Mouse (Mus musculus) left cerebral cortex, adult 2 months (tissue): ENCODE measurements around the gene Lmntd1. TPM values are rescaled to one million over a fixed set of nuclear protein-coding genes. Genes with fewer than 3 reads are reported as not detected.

ENCODE experiments used
- DNase-seq, 2 experiments: peaks; one replicate each; pipeline ENCODE4 v3.0.0; 2021 to 2022; ENCODE audit warnings: low spot score in 2 of 2, mixed read lengths in 1 of 2; ENCODE audit errors: extremely low spot score in 1 of 2
- H3K27ac ChIP-seq: fragments of 200-600 bp; 2 replicates; pipeline ENCODE4 v1.8.1; 2022
- H3K4me3 ChIP-seq: fragments of 200-600 bp; 2 replicates; pipeline ENCODE4 v1.8.1; 2022
- CTCF ChIP-seq: fragments of 200-600 bp; IDR thresholded peaks from 2 replicates; pipeline ENCODE4 v1.8.1; 2022; ENCODE audit warnings: antibody characterized with exemption, mild to moderate bottlenecking, moderate library complexity
- intact Hi-C: fragments of 180-260 bp; cut with DNase I; formaldehyde crosslinking; loops from one replicate; pipeline ENCODE4 v1.15.1; 2025
- total RNA-seq, 2 experiments: library from RNA; stranded (reverse); gene quantifications; 2 replicates each; pipeline ENCODE4 v1.2.3; 2021

Gene Lmntd1
- total RNA-seq, 2 experiments from 2014 or later: 1.8 to 2.0 TPM

GRCm38 (mm10) chr6:145379175-145379574, 234.9 kb downstream of the Lmntd1 start:
- no peak for TF ChIP-seq CTCF
- intact Hi-C loops: loop anchor here (10.0 kb wide), 1 partner anchor 1026 kb away; no protein-coding TSS in a partner anchor
- Histone ChIP-seq H3K27ac (no peak overlapping the region), H3K4me3 (no peak overlapping the region)
- no peak for DNase-seq

GRCm38 (mm10) chr6:145378689-145379088, 235.4 kb downstream of the Lmntd1 start:
- H3K27ac ChIP-seq: no peak overlapping the region
- no peak for TF ChIP-seq CTCF
- intact Hi-C loops: loop anchor here (10.0 kb wide), 1 partner anchor 1026 kb away; no protein-coding TSS in a partner anchor
- DNase-seq: no peak
- no peak overlapping the region for H3K4me3 ChIP-seq

DNA sequence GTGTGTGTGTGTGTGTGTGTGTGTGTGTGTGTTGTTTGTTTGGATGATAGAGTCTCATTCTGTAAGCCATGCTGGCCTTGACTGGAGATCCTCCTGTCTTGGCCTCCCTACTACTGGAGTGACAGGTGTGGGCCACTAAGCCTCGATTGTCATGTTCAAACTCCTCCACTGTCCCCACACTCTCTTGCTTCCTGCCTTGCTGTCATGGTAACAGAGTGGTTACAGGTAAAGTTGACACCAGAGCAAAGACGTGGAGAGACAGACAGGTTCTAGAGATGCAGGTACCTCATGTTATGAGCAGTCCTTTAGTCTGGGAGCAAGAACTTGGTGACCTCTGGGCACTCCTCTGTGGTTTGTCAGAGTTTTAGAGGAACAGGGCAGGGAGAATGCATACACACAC, 239.7 kb downstream of the Lmntd1 start:
- no peak for TF ChIP-seq CTCF
- DNase-seq: no peak
- H3K4me3 ChIP-seq: no peak overlapping the region
- intact Hi-C loops: loop anchor here (5.0 to 10.0 kb wide), 2 partner anchors 908 to 1030 kb away; no protein-coding TSS in a partner anchor
- H3K27ac ChIP-seq: no peak overlapping the region

DNA sequence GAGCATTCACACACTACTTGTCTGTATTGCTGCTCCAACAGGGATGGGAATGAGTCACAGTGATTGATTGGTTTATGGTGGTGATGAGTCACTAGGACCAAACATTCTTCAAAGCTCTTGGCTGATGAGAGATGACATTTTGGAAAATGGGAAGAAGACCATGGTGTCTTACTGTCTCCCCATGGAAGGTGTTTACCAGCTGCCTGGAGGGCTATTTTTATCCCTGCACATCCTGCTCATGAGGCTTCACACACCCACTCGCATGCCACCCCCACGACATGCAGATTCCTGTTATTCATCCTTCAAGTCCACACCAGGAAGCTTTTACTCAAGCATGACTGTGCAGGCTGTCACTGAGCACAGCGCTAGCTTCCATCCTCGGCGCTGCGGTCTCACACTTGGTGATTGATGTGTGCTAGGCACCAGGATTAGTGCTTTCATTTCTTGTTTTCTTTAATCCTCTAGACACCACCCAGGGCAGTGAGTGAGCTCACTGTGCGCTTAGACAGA, 240.4 kb downstream of the Lmntd1 start:
- H3K4me3 ChIP-seq: no peak overlapping the region
- intact Hi-C loops: loop anchor here (2.0 to 10.0 kb wide), 3 partner anchors 17 to 1031 kb away; no protein-coding TSS in a partner anchor
- no peak overlapping the region for H3K27ac ChIP-seq
- no peak for TF ChIP-seq CTCF
- DNase-seq: peak; percentile 69 to 73

- intact Hi-C loops: loop anchor here (2.0 to 10.0 kb wide), 3 partner anchors 19 to 1033 kb away; no protein-coding TSS in a partner anchor
- H3K4me3 ChIP-seq: no peak overlapping the region
- no peak for DNase-seq
- no peak overlapping the region for H3K27ac ChIP-seq
- no peak; the same call in 1 of the 2 replicates for TF ChIP-seq CTCF
These were observed 242.1 kb downstream of the Lmntd1 start for GRCm38 (mm10) chr6:145372066-145372465.

DNA sequence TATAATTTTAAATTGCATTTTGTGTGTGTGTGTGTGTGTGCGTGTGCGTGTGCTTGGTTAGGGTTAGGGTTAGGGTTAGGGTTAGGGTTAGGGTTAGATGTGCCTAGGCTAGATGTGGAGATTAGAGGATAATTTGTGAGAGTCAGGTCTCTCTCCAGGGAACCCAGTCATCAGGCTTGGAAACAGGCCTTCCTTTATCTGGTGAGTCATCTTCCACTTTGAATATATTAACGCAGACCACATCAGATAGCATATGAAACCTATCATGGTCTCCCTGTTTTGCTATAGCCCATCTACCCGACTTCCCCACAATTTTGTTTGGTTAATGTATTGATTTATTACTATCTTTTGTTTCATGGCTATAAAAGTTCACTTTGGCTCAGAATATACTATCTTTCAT, 242.5 kb downstream of the Lmntd1 start:
- Histone ChIP-seq H3K4me3 (no peak overlapping the region), H3K27ac (no peak overlapping the region)
- no peak for DNase-seq
- TF ChIP-seq CTCF: no peak
- intact Hi-C loops: loop anchor here (5.0 to 10.0 kb wide), 2 partner anchors 911 to 1033 kb away; no protein-coding TSS in a partner anchor

DNA sequence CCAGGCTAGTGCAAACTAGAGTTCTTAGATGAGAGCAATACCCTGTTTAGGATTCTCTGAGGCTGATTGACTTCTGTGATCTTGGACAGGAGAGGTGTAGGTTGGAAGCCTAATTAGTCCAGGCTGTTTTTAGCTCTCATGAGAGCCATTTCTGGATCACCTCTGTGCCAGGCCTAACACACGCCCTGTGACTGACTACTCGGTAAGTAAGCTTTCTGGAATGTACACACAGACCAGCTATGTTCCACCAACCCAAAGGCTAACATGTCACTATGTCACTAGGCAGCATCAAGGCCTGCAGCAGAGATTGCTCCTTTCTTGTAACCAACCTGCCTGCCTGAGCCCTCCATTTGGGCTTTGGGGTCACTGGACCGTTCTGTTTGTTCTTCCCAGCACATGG, 243.8 kb downstream of the Lmntd1 start:
- no peak for DNase-seq
- no peak overlapping the region for H3K27ac ChIP-seq
- no peak overlapping the region for H3K4me3 ChIP-seq
- intact Hi-C loops: loop anchor here (5.0 to 10.0 kb wide), 2 partner anchors 912 to 1034 kb away; no protein-coding TSS in a partner anchor
- no peak for TF ChIP-seq CTCF

GRCm38 (mm10) chr6:145369290-145369689, 244.8 kb downstream of the Lmntd1 start:
- no peak for TF ChIP-seq CTCF
- Histone ChIP-seq H3K4me3 (no peak overlapping the region), H3K27ac (no peak overlapping the region)
- no peak for DNase-seq
- intact Hi-C loops: no loop called here

- no peak overlapping the region for H3K27ac ChIP-seq
- no peak for TF ChIP-seq CTCF
- intact Hi-C loops: no loop called here
- no peak for DNase-seq
- no peak overlapping the region for H3K4me3 ChIP-seq
These were observed 247.6 kb downstream of the Lmntd1 start for GRCm38 (mm10) chr6:145366488-145366887.

DNA sequence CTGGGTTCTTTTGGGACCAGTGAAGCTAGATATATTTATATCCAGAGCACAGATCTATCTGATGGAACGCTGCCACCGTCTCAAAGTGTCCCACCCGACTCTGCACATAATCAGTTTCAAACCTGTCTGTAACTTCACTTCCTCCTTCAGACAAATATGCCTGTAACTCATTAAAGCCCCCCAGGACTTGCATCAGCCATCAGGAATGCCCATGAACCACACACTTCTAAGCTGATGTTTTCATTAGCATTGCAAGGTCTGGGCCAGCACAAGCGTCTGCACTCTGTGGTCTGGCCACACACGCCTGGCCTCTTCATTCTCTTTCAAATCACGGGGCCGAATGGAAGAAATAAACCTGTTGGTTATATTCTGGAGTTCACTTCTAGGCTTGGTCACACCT, 250.4 kb downstream of the Lmntd1 start:
- no peak for TF ChIP-seq CTCF
- Histone ChIP-seq H3K4me3 (no peak overlapping the region), H3K27ac (no peak overlapping the region)
- intact Hi-C loops: no loop called here
- no peak for DNase-seq

- intact Hi-C loops: loop anchor here (2.0 kb wide), 1 partner anchor 84 kb away; no protein-coding TSS in a partner anchor
- Histone ChIP-seq H3K4me3 (no peak overlapping the region), H3K27ac (no peak overlapping the region)
- no peak for DNase-seq
- TF ChIP-seq CTCF: no peak
These were observed 252.9 kb downstream of the Lmntd1 start for GRCm38 (mm10) chr6:145361109-145361694.

GRCm38 (mm10) chr6:145359470-145360430, 254.4 kb downstream of the Lmntd1 start:
- no peak overlapping the region for H3K4me3 ChIP-seq
- DNase-seq: peak; percentile 42 to 57
- intact Hi-C loops: loop anchor here (1.0 to 2.0 kb wide), 2 partner anchors 85 to 434 kb away; no protein-coding TSS in a partner anchor
- H3K27ac ChIP-seq: no peak overlapping the region
- TF ChIP-seq CTCF: peak; percentile 93
